9 mouse cellular contexts compared by ENCODE assay signal in genomic region chr1:124674420-124674819, GRCm38 (mm10).
A peak's percentile ranks its signal among the peaks of the same experiment; 100 is the strongest.
DNase-seq lines count a peak whose midpoint lies in the region; ATAC-seq and TF ChIP-seq lines count a peak whose summit lies in the region.
"Had no signal": no experiment of that assay in that cellular context is flagged by ENCODE, and none has a peak within 500 bp of the region (broad histone marks: within the 10 kb centered on the region; RNA-seq: fewer than 3 reads in every experiment).

No protein-coding gene starts in this region.

- peak; percentile 41 for DNase-seq in hindbrain, embryonic 11.5 days (ENCODE audit: low spot score)
- DNase-seq in midbrain, embryonic 11.5 days (ENCODE audit: low spot score, missing footprints) = no peak
- DNase-seq in c-Kit-positive CD71-positive TER-119-positive erythroid progenitor cells, embryonic 14.5 days (ENCODE audit: low spot score) = peak; percentile 1
- DNase-seq in retina, embryonic 14.5 days (ENCODE audit: low spot score) = peak; percentile 18
- no peak for DNase-seq in thymus, adult 2 months
- no peak for DNase-seq in ovary, postnatal 10 days (ENCODE audit: low spot score)

- no peak for TF ChIP-seq CTCF in thymus, adult 2 months (IDR thresholded peaks at IDR 0.05; ENCODE audit: borderline replicate concordance, control insufficient read depth, extremely low read depth, insufficient read depth, low read length, poor library complexity)

- H3K27ac ChIP-seq in hindbrain, embryonic 11.5 days (ENCODE audit: low read depth, low read length) = no peak overlapping the region
- H3K27ac ChIP-seq in hindbrain, embryonic 16.5 days (ENCODE audit: low read depth, low read length) = no peak overlapping the region
- no peak overlapping the region for H3K27ac ChIP-seq in midbrain, embryonic 11.5 days (ENCODE audit: low read depth, low read length)
- no peak overlapping the region for H3K27ac ChIP-seq in midbrain, embryonic 16.5 days (ENCODE audit: low read length)
- H3K27ac ChIP-seq in thymus, adult 2 months (ENCODE audit: control insufficient read depth, insufficient read depth, low read length) = no peak overlapping the region
- H3K27ac ChIP-seq: embryonic facial prominence, embryonic 13.5 days had no signal

- no peaks in the 10 kb centered on the region for H3K36me3 ChIP-seq in hindbrain, embryonic 11.5 days (ENCODE audit: control insufficient read depth, insufficient read depth, low read length)
- no peaks in the 10 kb centered on the region for H3K36me3 ChIP-seq in hindbrain, embryonic 16.5 days (ENCODE audit: control insufficient read depth, insufficient read depth, low read length)
- H3K36me3 ChIP-seq in midbrain, embryonic 11.5 days (ENCODE audit: control insufficient read depth, insufficient read depth, low read length) = no peaks in the 10 kb centered on the region
- H3K36me3 ChIP-seq in midbrain, embryonic 16.5 days (ENCODE audit: control insufficient read depth, insufficient read depth, low read length) = no peaks in the 10 kb centered on the region
- no peaks in the 10 kb centered on the region for H3K36me3 ChIP-seq in thymus, adult 2 months (ENCODE audit: control insufficient read depth, insufficient read depth, low read length)
- H3K36me3 ChIP-seq: embryonic facial prominence, embryonic 13.5 days had no signal

- H3K4me1 ChIP-seq in hindbrain, embryonic 11.5 days (replicated peaks; ENCODE audit: control insufficient read depth, insufficient read depth, low read length) = no peaks in the 10 kb centered on the region
- H3K4me1 ChIP-seq in hindbrain, embryonic 16.5 days (ENCODE audit: control insufficient read depth, insufficient read depth, low read depth, low read length) = no peaks in the 10 kb centered on the region
- H3K4me1 ChIP-seq in midbrain, embryonic 11.5 days (ENCODE audit: control insufficient read depth, insufficient read depth, low read length) = no peaks in the 10 kb centered on the region
- H3K4me1 ChIP-seq in midbrain, embryonic 16.5 days (ENCODE audit: control insufficient read depth, insufficient read depth, low read length) = no peaks in the 10 kb centered on the region
- no peaks in the 10 kb centered on the region for H3K4me1 ChIP-seq in thymus, adult 2 months (replicated peaks; ENCODE audit: control insufficient read depth, insufficient read depth, low read length)
- H3K4me1 ChIP-seq: embryonic facial prominence, embryonic 13.5 days had no signal

- 29% methylated on average over 2 of the region's 2 CpGs for WGBS in hindbrain, embryonic 11.5 days
- 30% methylated on average over 2 of the region's 2 CpGs for WGBS in hindbrain, embryonic 16.5 days
- 23% methylated on average over 2 of the region's 2 CpGs for WGBS in midbrain, embryonic 11.5 days
- 33% methylated on average over 2 of the region's 2 CpGs for WGBS in midbrain, embryonic 16.5 days
- 32% methylated on average over 2 of the region's 2 CpGs for WGBS in thymus, adult 2 months

- H3K4me2 ChIP-seq in hindbrain, embryonic 11.5 days (replicated peaks; ENCODE audit: low read depth, low read length) = no peak overlapping the region
- no peak overlapping the region for H3K4me2 ChIP-seq in hindbrain, embryonic 16.5 days (ENCODE audit: low read length)
- H3K4me2 ChIP-seq in midbrain, embryonic 11.5 days = no peak overlapping the region
- no peak overlapping the region for H3K4me2 ChIP-seq in midbrain, embryonic 16.5 days (ENCODE audit: low read length)
- H3K4me2 ChIP-seq: embryonic facial prominence, embryonic 13.5 days had no signal

- no peak overlapping the region for H3K4me3 ChIP-seq in hindbrain, embryonic 11.5 days (ENCODE audit: low read depth, low read length)
- H3K4me3 ChIP-seq in hindbrain, embryonic 16.5 days (ENCODE audit: low read length) = no peak overlapping the region
- no peak overlapping the region for H3K4me3 ChIP-seq in midbrain, embryonic 11.5 days (ENCODE audit: low read depth, low read length)
- no peak overlapping the region for H3K4me3 ChIP-seq in midbrain, embryonic 16.5 days (ENCODE audit: low read depth, low read length)
- H3K4me3 ChIP-seq in thymus, adult 2 months (ENCODE audit: control insufficient read depth, insufficient read depth, low read length) = no peak overlapping the region
- H3K4me3 ChIP-seq: embryonic facial prominence, embryonic 13.5 days had no signal

- H3K9me3 ChIP-seq in hindbrain, embryonic 11.5 days (ENCODE audit: control insufficient read depth, low read length) = no peaks in the 10 kb centered on the region
- no peaks in the 10 kb centered on the region for H3K9me3 ChIP-seq in hindbrain, embryonic 16.5 days (ENCODE audit: control insufficient read depth, low read length)
- no peaks in the 10 kb centered on the region for H3K9me3 ChIP-seq in midbrain, embryonic 11.5 days (ENCODE audit: control insufficient read depth, low read length)
- 0 out of 2 replicates have a peak, but pooled peaks cover 2% of the 10 kb centered on the region for H3K9me3 ChIP-seq in midbrain, embryonic 16.5 days (replicated peaks; ENCODE audit: control insufficient read depth, low read length, poor library complexity, severe bottlenecking)
- H3K9me3 ChIP-seq: embryonic facial prominence, embryonic 13.5 days had no signal

- no peak for TF ChIP-seq POLR2A in thymus, adult 2 months (IDR thresholded peaks at IDR 0.05; ENCODE audit: control insufficient read depth, extremely low read depth, insufficient read depth, low read length, poor library complexity)

- peak; percentile 49; the same call in 1 of the 2 replicates for ATAC-seq in hindbrain, embryonic 11.5 days (ENCODE audit: low FRiP score)
- ATAC-seq in hindbrain, embryonic 16.5 days = no peak
- 0 out of 2 replicates have a peak, but pooled peaks have one; percentile 42 for ATAC-seq in midbrain, embryonic 11.5 days (ENCODE audit: low FRiP score)
- no peak for ATAC-seq in midbrain, embryonic 16.5 days

- H3K9ac ChIP-seq in hindbrain, embryonic 11.5 days (ENCODE audit: low read depth, low read length) = no peak overlapping the region
- H3K9ac ChIP-seq in hindbrain, embryonic 16.5 days (ENCODE audit: low read depth, low read length) = no peak overlapping the region
- no peak overlapping the region for H3K9ac ChIP-seq in midbrain, embryonic 11.5 days (ENCODE audit: low read length)
- H3K9ac ChIP-seq in midbrain, embryonic 16.5 days (ENCODE audit: low read depth, low read length) = no peak overlapping the region
- H3K9ac ChIP-seq: embryonic facial prominence, embryonic 13.5 days had no signal

- no peaks in the 10 kb centered on the region for H3K27me3 ChIP-seq in hindbrain, embryonic 11.5 days (ENCODE audit: control insufficient read depth, insufficient read depth, low read length)
- no peaks in the 10 kb centered on the region for H3K27me3 ChIP-seq in hindbrain, embryonic 16.5 days (replicated peaks; ENCODE audit: control insufficient read depth, insufficient read depth, low read length)
- H3K27me3 ChIP-seq in midbrain, embryonic 11.5 days (ENCODE audit: control insufficient read depth, insufficient read depth, low read length) = no peaks in the 10 kb centered on the region
- H3K27me3 ChIP-seq in midbrain, embryonic 16.5 days (ENCODE audit: control insufficient read depth, insufficient read depth, low read depth, low read length) = no peaks in the 10 kb centered on the region
- H3K27me3 ChIP-seq in thymus, adult 2 months (ENCODE audit: control insufficient read depth, insufficient read depth, low read length) = no peaks in the 10 kb centered on the region
- H3K27me3 ChIP-seq: embryonic facial prominence, embryonic 13.5 days had no signal

Comparison
In these comparisons a context has a peak if more than half of its experiments do, and no peak if none do; other contexts are left out.
1. ATAC-seq: peak in hindbrain, embryonic 11.5 days (single experiment) and midbrain, embryonic 11.5 days (single experiment); none in hindbrain, embryonic 16.5 days (single experiment) and midbrain, embryonic 16.5 days (single experiment).
2. DNase-seq: peak in hindbrain, embryonic 11.5 days (single experiment), c-Kit-positive CD71-positive TER-119-positive erythroid progenitor cells, embryonic 14.5 days (single experiment) and retina, embryonic 14.5 days (single experiment); none in midbrain, embryonic 11.5 days (single experiment), thymus, adult 2 months (single experiment) and ovary, postnatal 10 days (single experiment).